Mouse (Mus musculus): ENCODE results near the gene Cep250. TPM values are rescaled to one million over a fixed set of nuclear protein-coding genes. Genes with fewer than 3 reads are reported as not detected.
"Not testable (repeated sequence)": the region's sequence is repeated elsewhere in the genome, so short reads cannot be mapped to it uniquely, and the experiment has no call there.

The Cep250 gene
- 26.3 and 27.3 TPM in 2 replicates for polyA plus RNA-seq (2016; fragmentation: Nextera tagmentation; extraction: Ambion mirVana)

GRCm38 (mm10) chr2:155956134-155957059, at the start of gene Cep250:
Gene Cep250 (plus strand): TSS chr2:155956458.
- Histone ChIP-seq H3K4me3 (peak within 1 kb of the TSS; percentile 84), H3K4me2 (replicated peaks) (peak within 1 kb of the TSS; percentile 68), H3K4me1 (peaks cover 7% of the 10 kb centered on the region), H3K9ac (replicated peaks) (peak within 1 kb of the TSS; percentile 96), H3K36me3 (0 out of 2 replicates have a peak, but pooled peaks cover 8% of the 10 kb centered on the region), H3K9me3 (no peaks in the 10 kb centered on the region), H3K27me3 (peaks cover 8% of the 10 kb centered on the region), H3K27ac (replicated peaks) (peak within 1 kb of the TSS; percentile 84)
- ATAC-seq (ENCODE audit: low FRiP score, low read depth): peak; percentile 97
- WGBS: under 1% methylated on average over 59 of the region's 59 CpGs

- Histone ChIP-seq H3K9ac (replicated peaks) (no peak overlapping the region), H3K27ac (replicated peaks) (no peak overlapping the region), H3K36me3 (peaks cover 51% of the 10 kb centered on the region), H3K4me1 (no peaks in the 10 kb centered on the region), H3K9me3 (no peaks in the 10 kb centered on the region), H3K27me3 (no peaks in the 10 kb centered on the region), H3K4me2 (replicated peaks) (no peak overlapping the region), H3K4me3 (no peak overlapping the region)
- no peak for ATAC-seq (ENCODE audit: low FRiP score, low read depth)
- WGBS: 93% methylated on average over 6 of the region's 6 CpGs
Measured at GRCm38 (mm10) chr2:155914684-155915083, 41.6 kb upstream of the Cep250 start.

GRCm38 (mm10) chr2:155923143-155923542, 33.1 kb upstream of the Cep250 start:
- no peaks in the 10 kb centered on the region for H3K4me1 ChIP-seq
- no peaks in the 10 kb centered on the region for H3K9me3 ChIP-seq
- no peak overlapping the region for H3K9ac ChIP-seq (replicated peaks)
- no peaks in the 10 kb centered on the region for H3K27me3 ChIP-seq
- 94% methylated on average over 7 of the region's 7 CpGs for WGBS
- H3K27ac ChIP-seq (replicated peaks): no peak overlapping the region
- peaks cover 19% of the 10 kb centered on the region for H3K36me3 ChIP-seq
- no peak overlapping the region for H3K4me3 ChIP-seq
- ATAC-seq (ENCODE audit: low FRiP score, low read depth): no peak
- no peak overlapping the region for H3K4me2 ChIP-seq (replicated peaks)

GRCm38 (mm10) chr2:155925213-155925612, 31.0 kb upstream of the Cep250 start:
- H3K36me3 ChIP-seq; H3K27ac ChIP-seq (replicated peaks); H3K9me3 ChIP-seq; H3K4me3 ChIP-seq; ATAC-seq (ENCODE audit: low FRiP score, low read depth); H3K4me2 ChIP-seq (replicated peaks); H3K27me3 ChIP-seq; H3K9ac ChIP-seq (replicated peaks): not testable (repeated sequence)
- 89% methylated on average over 6 of the region's 6 CpGs for WGBS
- H3K4me1 ChIP-seq: peaks cover 11% of the 10 kb centered on the region

GRCm38 (mm10) chr2:155928711-155929345, 27.4 kb upstream of the Cep250 start:
- Histone ChIP-seq H3K9me3 (no peaks in the 10 kb centered on the region), H3K4me3 (peak overlapping the region; percentile 68), H3K9ac (replicated peaks) (no peak overlapping the region), H3K36me3 (0 out of 2 replicates have a peak, but pooled peaks cover 4% of the 10 kb centered on the region), H3K27ac (replicated peaks) (no peak overlapping the region), H3K4me1 (peaks cover 16% of the 10 kb centered on the region), H3K4me2 (replicated peaks) (peak overlapping the region; percentile 82), H3K27me3 (no peaks in the 10 kb centered on the region)
- 82% methylated on average over 7 of the region's 7 CpGs for WGBS
- ATAC-seq (ENCODE audit: low FRiP score, low read depth): no peak

GRCm38 (mm10) chr2:155929531-155930442, 26.5 kb upstream of the Cep250 start, which contains the start of gene Uqcc1:
Gene Uqcc1 (minus strand): TSS chr2:155930310.
- WGBS: 1% methylated on average over 38 of the region's 38 CpGs
- no peaks in the 10 kb centered on the region for H3K9me3 ChIP-seq
- H3K36me3 ChIP-seq: no peaks in the 10 kb centered on the region
- peak within 1 kb of the TSS; percentile 86 for H3K27ac ChIP-seq (replicated peaks)
- peak within 1 kb of the TSS; percentile 57 for H3K9ac ChIP-seq (replicated peaks)
- H3K4me2 ChIP-seq (replicated peaks): peak within 1 kb of the TSS; percentile 82
- peak; percentile 94 for ATAC-seq (ENCODE audit: low FRiP score, low read depth)
- peaks cover 16% of the 10 kb centered on the region for H3K4me1 ChIP-seq
- H3K27me3 ChIP-seq: no peaks in the 10 kb centered on the region
- peak within 1 kb of the TSS; percentile 68 for H3K4me3 ChIP-seq

DNA sequence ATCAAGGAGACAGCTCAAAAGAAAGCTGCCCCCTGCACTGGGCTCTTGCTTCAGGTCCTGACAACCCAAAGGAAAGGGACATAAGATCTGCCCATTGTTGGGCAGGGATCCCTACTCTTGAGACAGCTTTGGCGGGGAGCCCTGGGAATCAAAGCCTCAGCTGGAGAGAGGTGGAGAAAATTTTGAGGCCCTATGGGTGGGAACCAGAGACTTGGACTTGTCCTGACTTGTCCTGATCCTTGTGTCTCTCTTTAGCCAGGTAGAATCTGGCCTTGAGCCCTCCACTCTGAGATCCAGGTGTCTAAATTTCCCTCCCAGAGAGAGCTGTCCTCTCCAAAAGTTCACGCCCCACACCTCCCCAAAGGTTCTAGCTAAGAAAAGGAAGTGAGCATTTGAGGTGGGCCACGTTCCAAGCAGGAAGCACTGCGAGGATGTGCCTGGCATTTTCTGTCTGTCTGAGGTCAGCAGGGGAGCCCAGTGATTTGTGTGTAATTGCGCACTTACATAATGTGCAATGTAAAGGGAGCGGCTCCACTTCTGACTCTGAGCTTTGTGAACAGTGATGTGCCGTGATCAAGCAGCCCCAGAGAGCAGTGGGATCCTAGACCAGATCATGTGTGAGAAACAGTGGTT, 16.2 kb upstream of the Cep250 start:
- 84% methylated on average over 7 of the region's 7 CpGs for WGBS
- no peaks in the 10 kb centered on the region for H3K9me3 ChIP-seq
- H3K4me3 ChIP-seq: no peak overlapping the region
- peaks cover 17% of the 10 kb centered on the region for H3K4me1 ChIP-seq
- no peak overlapping the region for H3K9ac ChIP-seq (replicated peaks)
- peaks cover 10% of the 10 kb centered on the region for H3K27me3 ChIP-seq
- H3K36me3 ChIP-seq: no peaks in the 10 kb centered on the region
- no peak overlapping the region for H3K4me2 ChIP-seq (replicated peaks)
- ATAC-seq (ENCODE audit: low FRiP score, low read depth): no peak
- H3K27ac ChIP-seq (replicated peaks): no peak overlapping the region

GRCm38 (mm10) chr2:155940681-155941080, 15.6 kb upstream of the Cep250 start, which contains the start of gene Gm15557:
Gene Gm15557 (plus strand): TSS chr2:155940728.
- no peak within 1 kb of the TSS for H3K9ac ChIP-seq (replicated peaks)
- no peaks in the 10 kb centered on the region for H3K9me3 ChIP-seq
- no peak within 1 kb of the TSS for H3K4me3 ChIP-seq
- no peaks in the 10 kb centered on the region for H3K36me3 ChIP-seq
- H3K27me3 ChIP-seq: peaks cover 10% of the 10 kb centered on the region
- no peak for ATAC-seq (ENCODE audit: low FRiP score, low read depth)
- peaks cover 23% of the 10 kb centered on the region for H3K4me1 ChIP-seq
- H3K4me2 ChIP-seq (replicated peaks): no peak within 1 kb of the TSS
- H3K27ac ChIP-seq (replicated peaks): no peak within 1 kb of the TSS
- 86% methylated on average over 3 of the region's 3 CpGs for WGBS

GRCm38 (mm10) chr2:155941697-155942442, 14.4 kb upstream of the Cep250 start:
- WGBS: 93% methylated on average over 40 of the region's 40 CpGs
- Histone ChIP-seq H3K27ac (replicated peaks) (no peak overlapping the region), H3K9me3 (no peaks in the 10 kb centered on the region), H3K4me2 (replicated peaks) (no peak overlapping the region), H3K9ac (replicated peaks) (no peak overlapping the region), H3K4me1 (peaks cover 34% of the 10 kb centered on the region), H3K36me3 (no peaks in the 10 kb centered on the region), H3K4me3 (no peak overlapping the region), H3K27me3 (peaks cover 10% of the 10 kb centered on the region)
- no peak for ATAC-seq (ENCODE audit: low FRiP score, low read depth)

DNA sequence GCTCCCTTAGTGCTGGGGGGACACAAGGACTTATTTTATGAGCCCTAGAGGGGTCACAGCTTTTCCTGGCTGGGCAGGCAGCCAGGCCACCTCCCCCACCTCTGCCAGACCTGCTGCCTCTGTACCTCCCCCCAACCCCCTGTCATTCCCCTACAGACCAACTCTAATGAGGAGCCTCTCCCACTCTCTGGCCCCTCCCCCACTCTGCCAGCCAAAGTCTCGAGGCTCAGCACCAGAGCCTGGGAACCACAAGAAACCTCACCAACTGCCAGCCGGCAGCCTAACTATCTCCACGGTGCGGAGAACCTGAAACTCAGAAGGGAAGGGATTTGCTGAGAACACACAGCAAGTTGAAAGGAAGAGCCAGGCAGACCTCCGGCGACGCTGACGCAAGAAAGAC, 12.8 kb upstream of the Cep250 start:
- Histone ChIP-seq H3K4me1 (peaks cover 37% of the 10 kb centered on the region), H3K27ac (replicated peaks) (no peak overlapping the region), H3K9me3 (no peaks in the 10 kb centered on the region), H3K4me3 (no peak overlapping the region), H3K4me2 (replicated peaks) (peak overlapping the region; percentile 26), H3K36me3 (no peaks in the 10 kb centered on the region), H3K9ac (replicated peaks) (no peak overlapping the region), H3K27me3 (peaks cover 15% of the 10 kb centered on the region)
- 2% methylated on average over 8 of the region's 8 CpGs for WGBS
- 0 out of 2 replicates have a peak, but pooled peaks have one; percentile 30 for ATAC-seq (ENCODE audit: low FRiP score, low read depth)
